Mouse (Mus musculus) forebrain, embryonic 10.5 days (tissue): ENCODE results near the gene Sox2. TPM values are rescaled to one million over a fixed set of nuclear protein-coding genes. Genes with fewer than 3 reads are reported as not detected.

Experiments
- DNase-seq: peaks from one replicate; pipeline ENCODE4 v3.0.0-alpha.2; 2017; ENCODE audit warnings: low spot score; ENCODE audit errors: extremely low spot score
- H3K27ac ChIP-seq: fragments of 300-500 bp; sonication (generic); 2 replicates; pipeline ENCODE4 v1.5.1; 2016; ENCODE audit warnings: mild to moderate bottlenecking
- H3K27me3 ChIP-seq: fragments of 300-500 bp; sonication (generic); 2 replicates; pipeline ENCODE4 v1.6.1; 2016; ENCODE audit warnings: mild to moderate bottlenecking; ENCODE audit not compliant: poor library complexity, severe bottlenecking
- H3K36me3 ChIP-seq: fragments of 300-500 bp; sonication (generic); replicated peaks from 2 replicates; pipeline ENCODE4 v1.6.1; 2016; ENCODE audit warnings: mild to moderate bottlenecking, moderate library complexity
- H3K4me1 ChIP-seq: fragments of 300-500 bp; sonication (generic); 2 replicates; pipeline ENCODE4 v1.6.1; 2016
- H3K4me3 ChIP-seq: fragments of 300-500 bp; sonication (generic); 2 replicates; pipeline ENCODE4 v1.5.1; 2016; ENCODE audit warnings: mild to moderate bottlenecking, moderate library complexity
- H3K9me3 ChIP-seq: fragments of 300-500 bp; sonication (generic); 2 replicates; pipeline ENCODE4 v1.6.1; 2016; ENCODE audit warnings: mild to moderate bottlenecking, moderate library complexity
- WGBS: fragments of 180-500 bp; shearing (Covaris S2); methylation state at CpG from one replicate; pipeline ENCODE4 v1.1.7; 2016; 5-methylcytosine and 5-hydroxymethylcytosine counted together
- polyA plus RNA-seq: library from polyadenylated mRNA; unstranded; fragments of >200 nt; fragmentation: Nextera tagmentation; extraction: Ambion mirVana; gene quantifications from 2 replicates; pipeline ENCODE4 v1.2.1, GENCODE M21; 2016

Sox2 gene
- polyA plus RNA-seq, 1 experiment from 2014 or later, result 29.3 TPM

DNA sequence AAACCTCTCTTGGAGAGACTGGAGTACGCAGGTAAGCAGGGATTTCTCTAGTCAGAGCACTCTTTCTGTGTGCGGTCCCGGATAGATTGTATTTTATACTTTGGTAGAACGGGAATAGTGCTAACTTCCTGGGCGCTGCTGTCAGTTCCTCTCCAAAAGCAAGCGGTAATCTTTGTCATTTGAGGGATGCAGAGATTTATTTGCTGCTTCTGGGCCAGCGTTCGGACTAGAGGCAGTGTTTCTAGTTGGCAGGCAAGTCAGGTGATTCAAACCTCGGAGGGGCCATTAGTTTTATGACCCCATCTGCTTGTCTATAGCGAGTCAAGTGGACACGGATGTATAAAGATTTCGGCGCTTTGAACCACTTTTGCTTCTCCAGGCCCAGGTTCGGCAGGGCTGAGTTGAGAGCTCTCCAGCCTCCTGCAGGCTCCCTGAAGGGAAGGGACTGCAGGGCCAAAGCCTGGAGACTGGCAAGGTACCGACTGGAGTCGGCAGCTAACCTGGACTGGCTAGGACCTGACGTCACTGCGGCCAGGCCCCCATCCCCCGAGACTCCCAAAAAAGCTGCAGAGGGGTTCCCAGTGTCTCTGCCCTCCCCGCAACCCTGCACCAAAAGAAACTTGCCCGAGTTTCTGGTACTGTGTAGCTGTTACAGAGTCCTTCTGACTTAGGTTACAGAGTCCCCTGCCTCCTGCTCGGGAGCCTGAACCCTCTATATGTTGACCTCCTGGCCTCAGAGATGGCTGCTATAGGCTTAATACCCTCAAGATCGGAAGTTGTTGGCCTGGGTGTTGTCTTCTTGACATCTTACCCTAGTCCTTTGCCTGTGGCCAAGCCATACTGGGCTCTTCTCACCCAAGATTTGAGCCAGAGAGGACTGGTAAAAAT is 6.9 kb downstream of the Sox2 start:
- Histone ChIP-seq H3K27me3 (peaks cover 89% of the 10 kb centered on the region), H3K36me3 (peaks cover 29% of the 10 kb centered on the region), H3K4me3 (peak overlapping the region; percentile 79), H3K4me1 (peaks cover 69% of the 10 kb centered on the region), H3K9me3 (no peaks in the 10 kb centered on the region), H3K27ac (peak overlapping the region; percentile 99)
- WGBS, result 16% methylated on average over 23 of the region's 23 CpGs
- DNase-seq, result no peak

DNA sequence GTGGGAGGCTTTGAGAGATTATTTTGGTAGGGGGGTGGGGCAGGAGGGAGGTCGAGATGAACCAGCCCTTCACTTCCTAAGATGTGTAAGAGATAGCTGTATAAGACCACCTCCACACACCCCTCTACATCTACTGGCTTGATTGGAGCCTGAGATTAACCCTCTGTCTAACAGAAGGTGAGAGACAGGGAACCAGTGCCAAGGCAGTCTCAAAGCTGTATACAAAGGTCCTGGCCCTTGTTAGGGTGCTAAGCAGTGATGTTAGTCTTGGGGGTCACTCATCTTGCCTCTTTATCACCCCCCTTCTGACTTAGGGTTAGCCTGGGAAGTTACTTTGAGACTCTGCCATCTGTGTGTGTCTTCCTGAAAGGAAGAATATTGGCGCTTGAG is 7.5 kb downstream of the Sox2 start:
- H3K4me3 ChIP-seq, result peak overlapping the region; percentile 79
- peaks cover 90% of the 10 kb centered on the region for H3K27me3 ChIP-seq
- H3K27ac ChIP-seq, result peak overlapping the region; percentile 99
- DNase-seq, result no peak
- peaks cover 23% of the 10 kb centered on the region for H3K36me3 ChIP-seq
- H3K4me1 ChIP-seq, result peaks cover 76% of the 10 kb centered on the region
- 51% methylated on average over 2 of the region's 2 CpGs for WGBS
- no peaks in the 10 kb centered on the region for H3K9me3 ChIP-seq

DNA sequence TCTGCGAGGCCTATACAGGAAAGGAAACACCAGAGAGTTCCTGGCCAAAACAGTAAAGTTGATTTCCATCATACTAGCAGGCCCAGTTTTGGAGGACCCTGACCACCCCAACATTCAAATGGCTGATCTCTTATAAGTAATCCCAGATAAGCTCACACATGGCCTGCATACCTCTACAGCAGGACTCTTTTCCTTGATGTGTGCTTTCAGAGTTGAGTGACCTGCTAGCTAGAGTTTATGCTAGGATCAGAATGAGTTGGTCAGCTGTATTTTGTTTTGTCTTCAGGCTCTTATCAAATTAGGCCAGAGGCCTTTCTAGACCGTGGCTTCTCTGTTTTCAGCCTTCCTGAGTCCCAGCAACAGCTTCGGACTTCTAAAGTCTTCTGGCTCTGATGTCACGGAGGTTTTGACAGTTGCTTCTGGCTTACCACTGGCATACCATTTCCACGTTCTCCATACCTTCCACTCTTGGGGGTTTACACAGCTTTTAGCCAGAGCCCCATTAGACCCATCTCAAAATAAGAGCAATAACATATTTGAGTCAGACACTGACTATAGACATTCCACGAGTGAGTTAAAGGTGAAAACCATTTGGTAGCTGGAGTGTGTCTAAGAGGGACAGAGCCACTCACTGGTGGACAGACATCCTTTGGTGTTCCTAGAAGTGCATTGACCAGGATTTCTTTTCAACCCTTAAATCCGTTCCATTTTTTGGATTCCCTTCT is 8.2 kb downstream of the Sox2 start:
- Histone ChIP-seq H3K9me3 (no peaks in the 10 kb centered on the region), H3K4me3 (peak overlapping the region; percentile 79), H3K36me3 (peaks cover 18% of the 10 kb centered on the region), H3K27me3 (peaks cover 92% of the 10 kb centered on the region), H3K27ac (peak overlapping the region; percentile 99), H3K4me1 (peaks cover 83% of the 10 kb centered on the region)
- WGBS, result 61% methylated on average over 7 of the region's 7 CpGs
- DNase-seq, result no peak

DNA sequence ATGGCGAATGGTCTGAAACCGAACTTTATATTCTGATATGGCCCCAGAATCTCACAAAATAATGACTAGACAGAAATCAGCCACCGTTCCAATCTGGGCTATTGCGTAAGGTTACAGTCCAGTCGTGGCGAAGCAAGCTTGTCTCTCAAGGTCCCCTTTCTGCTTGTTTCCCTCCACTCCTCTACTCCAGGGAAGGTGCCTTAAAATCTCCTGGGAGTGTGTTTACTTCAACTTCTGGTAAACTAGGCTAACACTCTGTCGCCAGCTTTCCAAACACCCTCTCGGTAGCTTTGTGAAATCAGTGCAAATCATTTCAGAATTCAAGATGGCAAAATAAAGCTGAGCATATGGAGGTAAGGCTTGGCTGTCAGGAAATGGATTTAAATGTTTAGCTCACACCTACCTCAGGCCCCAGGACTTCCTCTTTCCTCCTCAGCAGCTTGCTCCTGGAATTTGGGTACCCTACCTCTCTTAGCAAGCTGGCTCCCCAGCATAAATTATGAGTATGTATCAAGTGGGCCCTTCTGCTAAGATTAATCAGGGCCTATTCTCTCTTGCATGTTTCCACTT is 8.8 kb downstream of the Sox2 start:
- peaks cover 16% of the 10 kb centered on the region for H3K36me3 ChIP-seq
- DNase-seq, result no peak
- 64% methylated on average over 8 of the region's 8 CpGs for WGBS

DNA sequence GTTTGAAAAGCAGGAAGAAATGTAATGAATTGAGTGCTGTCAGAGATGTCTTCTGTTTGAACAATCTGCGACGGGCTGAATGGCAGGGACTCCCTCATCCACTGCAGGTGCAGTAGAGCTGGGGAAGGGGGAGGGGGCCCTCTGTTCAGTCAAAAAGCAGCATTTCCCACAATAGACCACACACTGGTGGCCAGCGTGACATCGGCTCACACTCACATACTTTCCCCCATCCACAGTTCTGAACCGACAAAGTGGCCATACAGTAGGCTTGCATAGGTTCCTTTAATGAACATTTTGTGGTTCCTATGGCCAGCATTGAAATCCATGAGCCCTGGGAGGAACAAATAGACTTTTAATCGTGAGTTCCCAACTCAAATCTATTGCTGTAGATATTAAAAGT is 9.7 kb downstream of the Sox2 start:
- peak overlapping the region; percentile 99 for H3K27ac ChIP-seq
- 2% methylated on average over 6 of the region's 6 CpGs for WGBS
- H3K4me1 ChIP-seq, result peaks cover 97% of the 10 kb centered on the region
- peak; percentile 67 for DNase-seq
- no peaks in the 10 kb centered on the region for H3K9me3 ChIP-seq
- peaks cover 99% of the 10 kb centered on the region for H3K27me3 ChIP-seq
- H3K4me3 ChIP-seq, result peak overlapping the region; percentile 79
- peaks cover 16% of the 10 kb centered on the region for H3K36me3 ChIP-seq

More for the DNA sequence above, 8.8 kb downstream of the Sox2 start:
- Histone ChIP-seq H3K9me3 (no peaks in the 10 kb centered on the region), H3K27ac (peak overlapping the region; percentile 99), H3K27me3 (peaks cover 98% of the 10 kb centered on the region), H3K4me3 (peak overlapping the region; percentile 79; the same call in 1 of the 2 replicates), H3K4me1 (peaks cover 89% of the 10 kb centered on the region)

DNA sequence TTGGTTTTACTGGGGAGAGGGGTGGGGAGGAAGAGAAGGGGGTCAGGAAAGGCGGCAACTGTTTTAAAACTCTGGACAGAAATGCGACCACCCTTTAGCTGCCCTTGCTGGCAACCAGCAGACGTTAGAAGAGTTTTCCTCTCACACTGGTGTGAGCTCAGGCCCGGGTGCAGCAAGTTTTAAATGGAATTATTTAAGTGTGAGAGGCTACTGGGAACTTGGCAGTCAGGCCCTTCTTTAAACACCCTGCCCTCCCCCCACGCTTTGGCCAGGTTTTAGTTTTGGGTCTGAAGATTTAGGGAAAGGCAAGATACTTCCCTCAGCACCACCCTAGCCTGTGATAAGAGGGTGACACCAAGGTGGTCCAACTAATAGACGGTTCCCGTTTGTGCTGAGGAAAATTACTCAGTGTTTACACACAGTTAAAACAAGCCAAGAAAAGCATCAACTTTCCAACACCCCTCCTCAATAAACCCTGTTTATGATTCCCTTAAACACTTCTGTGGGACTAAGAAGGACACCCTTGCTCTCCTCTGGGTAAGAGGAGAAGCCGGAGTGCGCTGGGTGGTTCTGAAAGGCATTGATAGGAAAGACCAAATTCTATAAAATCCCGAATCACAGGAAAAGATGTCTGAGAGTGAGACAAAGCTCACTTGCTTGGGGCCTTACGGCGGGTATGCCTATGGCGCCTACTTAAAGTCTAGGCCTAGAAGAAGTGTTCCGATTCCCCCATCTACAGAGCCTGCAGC is 10.5 kb downstream of the Sox2 start:
- H3K4me1 ChIP-seq, result peaks cover 100% of the 10 kb centered on the region
- H3K9me3 ChIP-seq, result no peaks in the 10 kb centered on the region
- peaks cover 99% of the 10 kb centered on the region for H3K27me3 ChIP-seq
- peak overlapping the region; percentile 99 for H3K27ac ChIP-seq
- peak; percentile 46 for DNase-seq
- WGBS, result 3% methylated on average over 14 of the region's 14 CpGs
- H3K36me3 ChIP-seq, result peaks cover 16% of the 10 kb centered on the region
- peak overlapping the region; percentile 79 for H3K4me3 ChIP-seq

DNA sequence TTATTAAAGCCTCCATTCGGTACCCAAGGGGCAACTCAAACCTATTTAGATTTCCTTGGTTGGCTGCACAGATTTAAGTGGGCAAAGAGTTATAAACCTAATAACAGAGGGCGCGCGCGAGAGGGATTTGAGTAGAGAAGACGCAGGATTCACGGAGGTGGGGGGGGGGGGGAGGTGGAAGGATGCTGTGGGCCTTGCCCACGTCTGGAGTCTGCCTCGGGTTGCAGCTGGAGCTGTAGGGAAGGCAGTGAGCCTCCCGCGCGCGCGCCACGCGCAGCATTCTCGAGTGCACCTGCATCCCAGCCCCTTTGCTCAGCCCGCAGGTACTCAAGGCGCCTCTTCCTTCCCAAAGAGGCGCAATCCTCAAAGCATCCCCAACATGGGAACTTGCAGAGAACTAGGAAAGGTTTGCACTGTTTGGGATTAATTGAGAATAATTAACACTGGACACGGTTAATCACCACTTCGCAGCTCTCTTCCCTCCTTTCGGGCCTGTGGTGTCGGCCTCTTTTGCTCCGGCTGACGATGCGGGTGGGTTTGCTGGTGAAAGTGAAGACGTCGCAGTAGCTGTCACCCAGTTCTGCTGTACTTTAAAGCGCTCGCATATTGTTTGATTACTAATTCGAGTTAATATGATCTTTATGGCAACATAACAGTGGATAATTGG is 11.3 kb downstream of the Sox2 start:
- H3K4me1 ChIP-seq, result peaks cover 100% of the 10 kb centered on the region
- DNase-seq, result peak; percentile 62
- under 1% methylated on average over 32 of the region's 32 CpGs for WGBS
- H3K4me3 ChIP-seq, result peak overlapping the region; percentile 79
- no peaks in the 10 kb centered on the region for H3K9me3 ChIP-seq
- peak overlapping the region; percentile 99 for H3K27ac ChIP-seq
- H3K36me3 ChIP-seq, result peaks cover 16% of the 10 kb centered on the region
- peaks cover 99% of the 10 kb centered on the region for H3K27me3 ChIP-seq

DNA sequence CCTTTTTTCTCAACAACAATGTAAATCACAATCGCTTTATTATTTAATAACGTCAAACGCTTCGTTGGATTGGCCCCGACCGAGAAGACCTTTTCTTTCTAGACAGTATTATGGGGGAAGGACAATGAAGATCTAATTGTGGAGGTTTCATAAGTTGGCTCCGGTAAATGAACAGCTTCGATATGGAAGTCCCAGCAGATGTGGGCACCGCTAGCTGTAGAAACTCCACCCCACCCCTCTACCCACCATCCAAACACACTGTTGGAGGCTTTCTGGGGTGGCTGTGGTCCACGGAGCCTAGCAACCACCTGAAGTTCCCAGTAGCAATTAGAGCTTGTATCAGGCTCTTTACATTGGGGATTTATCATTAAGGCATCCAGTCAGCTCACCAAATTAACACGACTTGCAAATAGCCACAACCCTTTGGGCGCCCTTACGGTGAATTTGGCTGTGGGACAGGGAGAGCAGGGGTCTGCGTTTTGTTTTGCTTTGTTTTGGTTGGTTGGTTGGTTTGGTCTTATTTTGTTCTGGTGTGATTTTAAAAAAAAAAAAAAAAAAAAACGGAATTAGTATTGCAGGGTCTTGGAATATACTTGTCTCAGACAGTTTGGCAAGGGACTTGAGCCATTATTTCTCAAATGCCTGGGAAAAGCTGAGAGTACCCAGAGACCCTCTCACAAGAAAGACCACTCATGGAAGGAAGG is 12.0 kb downstream of the Sox2 start:
- peak; percentile 57 for DNase-seq
- 2% methylated on average over 15 of the region's 15 CpGs for WGBS
- Histone ChIP-seq H3K27ac (peak overlapping the region; percentile 99), H3K36me3 (peaks cover 12% of the 10 kb centered on the region), H3K27me3 (peaks cover 99% of the 10 kb centered on the region), H3K4me1 (peaks cover 100% of the 10 kb centered on the region), H3K9me3 (no peaks in the 10 kb centered on the region), H3K4me3 (peak overlapping the region; percentile 79)

DNA sequence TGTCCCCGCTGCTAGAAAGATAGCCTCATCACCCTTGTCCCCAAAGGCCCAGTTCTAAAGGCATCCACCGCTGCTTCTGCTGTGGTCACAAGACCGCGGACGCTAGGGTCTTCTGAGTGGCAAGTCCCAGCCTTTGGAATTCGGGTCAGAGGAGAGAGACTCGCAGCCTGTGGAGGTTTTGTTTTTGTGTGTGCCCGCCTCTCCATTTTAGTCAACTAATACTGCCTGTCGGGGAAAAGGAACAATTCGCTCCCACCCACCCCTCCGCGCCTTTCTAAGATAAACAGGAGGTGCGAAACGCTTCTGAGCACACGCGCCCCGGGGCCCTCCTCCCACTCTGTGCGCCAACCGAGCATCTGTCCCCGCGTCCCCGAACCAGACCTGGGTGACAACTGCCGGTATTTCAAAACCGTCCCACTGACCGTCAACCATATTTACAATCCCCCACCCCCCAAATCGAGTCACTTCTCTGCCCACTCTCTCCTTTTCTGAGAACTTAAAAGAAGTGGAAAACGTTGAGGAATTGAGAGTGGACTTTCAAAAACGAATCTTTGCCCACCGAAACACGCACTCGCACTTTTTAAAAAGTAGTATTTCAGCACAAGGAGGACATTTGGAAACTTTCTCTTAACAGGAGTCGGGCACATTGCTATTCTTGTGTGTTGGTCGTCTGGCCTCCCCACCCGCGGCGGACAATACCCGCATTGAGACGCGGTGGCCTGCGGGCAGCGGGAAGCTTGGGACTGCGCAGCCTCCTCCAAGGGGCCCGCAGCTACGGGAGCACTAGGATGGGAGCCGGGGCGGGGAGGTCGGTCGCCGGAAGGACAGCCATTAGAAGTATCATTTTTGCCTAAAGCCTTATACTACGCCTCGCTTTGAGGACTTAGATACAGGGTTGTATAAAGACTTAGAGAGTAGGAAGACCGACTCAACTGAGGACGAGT is 12.8 kb downstream of the Sox2 start:
- H3K4me1 ChIP-seq, result peaks cover 100% of the 10 kb centered on the region
- no peaks in the 10 kb centered on the region for H3K9me3 ChIP-seq
- WGBS, result under 1% methylated on average over 53 of the region's 53 CpGs
- H3K27ac ChIP-seq, result peak overlapping the region; percentile 99
- DNase-seq, result peak; percentile 75
- peaks cover 99% of the 10 kb centered on the region for H3K27me3 ChIP-seq
- peak overlapping the region; percentile 79 for H3K4me3 ChIP-seq
- peaks cover 4% of the 10 kb centered on the region for H3K36me3 ChIP-seq

DNA sequence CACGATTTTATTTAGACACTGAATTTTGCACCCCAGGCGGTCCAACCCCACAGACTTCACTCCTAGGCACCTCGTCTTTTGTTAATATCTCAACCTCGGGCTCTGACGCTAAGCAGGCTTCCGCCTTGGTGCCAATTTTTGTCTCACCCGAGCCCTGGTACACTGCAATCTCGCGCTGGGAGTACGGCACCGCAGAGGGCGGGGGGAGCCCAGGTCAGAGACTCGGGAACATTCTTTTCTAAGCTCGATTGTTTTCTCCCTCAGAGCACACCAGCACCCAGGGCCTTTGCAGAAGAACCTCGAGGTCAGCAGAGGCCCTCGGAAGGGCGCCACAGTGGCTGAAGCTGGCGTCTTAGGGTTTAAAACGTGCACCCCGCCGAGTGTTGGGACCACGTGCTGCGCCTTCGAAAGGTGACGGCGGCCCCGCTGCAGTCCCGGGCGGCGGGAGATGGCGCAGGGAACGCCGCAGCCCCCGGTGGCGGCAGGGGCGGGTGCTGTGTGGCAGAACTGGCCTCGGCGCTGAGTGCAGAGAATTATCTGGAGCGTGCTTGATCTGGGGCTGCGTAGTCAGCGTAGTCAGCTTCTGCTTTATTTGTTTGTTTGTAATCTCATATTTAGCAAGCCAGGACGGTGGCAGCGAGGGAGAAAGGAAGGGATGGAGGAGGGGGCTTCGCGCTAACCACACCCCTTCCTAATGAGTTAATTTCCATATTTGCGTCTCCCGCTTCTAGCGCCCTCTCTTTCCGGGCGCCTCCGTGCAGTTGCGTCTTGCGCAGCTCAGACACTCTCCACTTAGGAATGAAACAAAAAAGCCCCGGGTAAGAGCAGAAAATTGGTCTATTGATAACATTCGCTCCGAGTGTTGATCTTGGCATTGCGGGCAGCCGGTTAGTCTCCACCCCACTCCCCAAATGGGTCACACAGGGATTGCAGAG is 13.8 kb downstream of the Sox2 start:
- peaks cover 99% of the 10 kb centered on the region for H3K27me3 ChIP-seq

More for the DNA sequence above, 13.8 kb downstream of the Sox2 start:
- H3K4me1 ChIP-seq, result peaks cover 100% of the 10 kb centered on the region
- H3K36me3 ChIP-seq, result no peaks in the 10 kb centered on the region
- peak; percentile 76 for DNase-seq
- peak overlapping the region; percentile 99 for H3K27ac ChIP-seq
- under 1% methylated on average over 58 of the region's 58 CpGs for WGBS
- H3K4me3 ChIP-seq, result peak overlapping the region; percentile 79
- no peaks in the 10 kb centered on the region for H3K9me3 ChIP-seq
